Comparison of ENCODE assay signal across 9 mouse cellular contexts in genomic region chr5:113132635-113133041, GRCm38 (mm10). TPM values are rescaled to one million over a fixed set of nuclear protein-coding genes. Genes with fewer than 3 reads are reported as not detected.
DNase-seq lines count a peak whose midpoint lies in the region; ATAC-seq and TF ChIP-seq lines count a peak whose summit lies in the region.
"Had no signal": no experiment of that assay in that cellular context is flagged by ENCODE, and none has a peak within 500 bp of the region (broad histone marks: within the 10 kb centered on the region; RNA-seq: fewer than 3 reads in every experiment).

No protein-coding gene starts in this region.

- 34% methylated on average over 13 of the region's 13 CpGs for WGBS in heart, adult 2 months
- 35% methylated on average over 13 of the region's 13 CpGs for WGBS in lung, embryonic 14.5 days
- whole genome bisulfite sequencing in small intestine, adult 2 months: 23% methylated on average over 13 of the region's 13 CpGs

- peak; percentile 52 for DNase-seq in embryo, embryonic 10.5 days (ENCODE audit: low spot score)
- DNase-seq in heart, adult 2 months: peak; percentile 68 to 69
- DNase-seq in kidney, adult 11 months: peak; percentile 52
- DNase-seq in lung, embryonic 14.5 days: peak; percentile 58
- DNase-seq in cerebellum, postnatal 10 days: no peak
- DNase-seq in left cerebral cortex, postnatal 14 days (ENCODE audit: low spot score in 2 of 2): no peak
- no peak for DNase-seq in urinary bladder, postnatal 10 days (ENCODE audit: low spot score)

- no peak for TF ChIP-seq POLR2A in heart, adult 2 months (IDR thresholded peaks at IDR 0.05; ENCODE audit: insufficient read depth, low read depth, low read length)
- TF ChIP-seq POLR2A in small intestine, adult 2 months (IDR thresholded peaks at IDR 0.05; ENCODE audit: low read depth, low read length): no peak

- no peak for TF ChIP-seq CTCF in heart, adult 2 months (IDR thresholded peaks at IDR 0.05)
- no peak for TF ChIP-seq CTCF in lung, embryonic 14.5 days (IDR thresholded peaks at IDR 0.05; ENCODE audit: low read depth)
- TF ChIP-seq CTCF in small intestine, adult 2 months (IDR thresholded peaks at IDR 0.05; ENCODE audit: extremely low read depth, insufficient read length, insufficient replicate concordance, low read depth, low read length): no peak

- H3K4me1 ChIP-seq in heart, adult 2 months (ENCODE audit: control insufficient read depth, insufficient read depth, low read length): peaks cover 46% of the 10 kb centered on the region
- peaks cover 22% of the 10 kb centered on the region; the same call in 1 of the 2 replicates for H3K4me1 ChIP-seq in lung, embryonic 14.5 days (ENCODE audit: insufficient read depth)
- peaks cover 27% of the 10 kb centered on the region for H3K4me1 ChIP-seq in small intestine, adult 2 months (ENCODE audit: control insufficient read depth, insufficient read depth, insufficient read length, low read length)

- H3K4me2 ChIP-seq in lung, embryonic 14.5 days: peak overlapping the region; percentile 36

- intact Hi-C loops in heart, adult 2 months (cut with DNase I): loop anchor here (2.0 kb wide), 1 partner anchor 78 kb away; no protein-coding TSS in a partner anchor
- intact Hi-C loops in left cerebral cortex, postnatal 14 days (cut with DNase I): no loop called here

- H3K9ac ChIP-seq in heart, adult 2 months (ENCODE audit: low read depth, low read length): peak overlapping the region; percentile 28
- H3K9ac ChIP-seq in lung, embryonic 14.5 days: peak overlapping the region; percentile 53

- peaks cover 8% of the 10 kb centered on the region for H3K79me2 ChIP-seq in heart, adult 2 months (replicated peaks; ENCODE audit: control insufficient read depth, insufficient read depth, low read length)

- H3K4me3 ChIP-seq in heart, adult 2 months: no peak overlapping the region
- H3K4me3 ChIP-seq in lung, embryonic 14.5 days (ENCODE audit: low read depth, low read length): no peak overlapping the region
- H3K4me3 ChIP-seq in small intestine, adult 2 months (ENCODE audit: low read depth, low read length): no peak overlapping the region
- H3K4me3 ChIP-seq: myocyte had no signal

- peak overlapping the region; percentile 88 for H3K27ac ChIP-seq in heart, adult 2 months
- H3K27ac ChIP-seq in lung, embryonic 14.5 days (ENCODE audit: low read depth): peak overlapping the region; percentile 99
- peak overlapping the region; percentile 88 for H3K27ac ChIP-seq in small intestine, adult 2 months (ENCODE audit: insufficient read depth, low read depth, low read length)

- no peaks in the 10 kb centered on the region for H3K27me3 ChIP-seq in heart, adult 2 months (ENCODE audit: control insufficient read depth, insufficient read depth, low read length)
- H3K27me3 ChIP-seq in lung, embryonic 14.5 days (ENCODE audit: insufficient read depth, low read length): peaks cover 6% of the 10 kb centered on the region
- H3K27me3 ChIP-seq in small intestine, adult 2 months (ENCODE audit: control insufficient read depth, insufficient read depth, low read length): no peaks in the 10 kb centered on the region

- no peaks in the 10 kb centered on the region for H3K36me3 ChIP-seq in heart, adult 2 months (ENCODE audit: control insufficient read depth, insufficient read depth, low read length)
- no peaks in the 10 kb centered on the region for H3K36me3 ChIP-seq in lung, embryonic 14.5 days (ENCODE audit: insufficient read depth)
- peaks cover 15% of the 10 kb centered on the region for H3K36me3 ChIP-seq in small intestine, adult 2 months (ENCODE audit: control insufficient read depth, insufficient read depth, low read length)

- 0 out of 2 replicates have a peak, but pooled peaks have one; percentile 6 for ATAC-seq in lung, embryonic 14.5 days (ENCODE audit: insufficient read depth)

- no peaks in the 10 kb centered on the region for H3K9me3 ChIP-seq in lung, embryonic 14.5 days (ENCODE audit: low read depth, low read length)

- TF ChIP-seq EP300 in heart, adult 2 months (IDR thresholded peaks at IDR 0.05; ENCODE audit: insufficient read depth, low read depth, low read length): no peak

RNA-seq across cellular contexts. Expression of gene Crybb3, which starts 51.3 kb away (rescaled TPM):
- total RNA-seq in heart, adult 2 months (2021): 1 to 10 TPM in 1 of 2 experiments, under 1 TPM in 1; 0.68 to 1.5 TPM
- polyA plus RNA-seq in heart, adult 2 months (2012; rRNA removed): 2.6 and 4.2 TPM in 2 replicates
- polyA plus RNA-seq in lung, embryonic 14.5 days (2014; fragmentation: Nextera tagmentation; extraction: Ambion mirVana): 0.46 and 1.1 TPM in 2 replicates
- polyA plus RNA-seq in small intestine, adult 2 months (2012; rRNA removed): 2.7 and 21.0 TPM in 2 replicates
- total RNA-seq in left cerebral cortex, postnatal 14 days (2021): 1 to 10 TPM; 3.4 to 4.2 TPM

Comparison
In these comparisons a context has a peak if more than half of its experiments do, and no peak if none do; other contexts are left out.
1. DNase-seq: peak in embryo, embryonic 10.5 days (single experiment), heart, adult 2 months (2 of 2), kidney, adult 11 months (single experiment) and lung, embryonic 14.5 days (single experiment); none in cerebellum, postnatal 10 days (0 of 2), left cerebral cortex, postnatal 14 days (0 of 2) and urinary bladder, postnatal 10 days (single experiment).
2. Peak in every context shown above with its lines, with median percentiles within 50 percentile points of each other: H3K27ac ChIP-seq.